Mouse (Mus musculus) stomach, postnatal 0 days (tissue): ENCODE results near the gene Sox6.

Experiments
- CTCF ChIP-seq: IDR thresholded peaks from 2 replicates; pipeline ENCODE4 v1.5.1; 2016; ENCODE audit warnings: antibody characterized with exemption, low read depth, mild to moderate bottlenecking, moderate library complexity
- EP300 ChIP-seq: optimal IDR thresholded peaks from 2 replicates; pipeline ENCODE3; 2016; ENCODE audit warnings: antibody characterized with exemption

GRCm38 (mm10) chr7:115506385-115506784 lies 532.2 kb downstream of the Sox6 start:
- TF ChIP-seq CTCF (no peak), EP300 (no peak)
